Mouse (Mus musculus): ENCODE data around the gene Bicd1. TPM values are rescaled to one million over a fixed set of nuclear protein-coding genes. Genes with fewer than 3 reads are reported as not detected.
A peak's percentile ranks its signal among the peaks of the same experiment; 100 is the strongest.
"Not testable (repeated sequence)": the region's sequence is repeated elsewhere in the genome, so short reads cannot be mapped to it uniquely, and the experiment has no call there.

The Bicd1 gene
- 2.4 and 5.4 TPM in 2 replicates for total RNA-seq (2014; fragmentation: Nextera tagmentation)
- 6.2 and 8.7 TPM in 2 replicates for total RNA-seq (2017)

DNA sequence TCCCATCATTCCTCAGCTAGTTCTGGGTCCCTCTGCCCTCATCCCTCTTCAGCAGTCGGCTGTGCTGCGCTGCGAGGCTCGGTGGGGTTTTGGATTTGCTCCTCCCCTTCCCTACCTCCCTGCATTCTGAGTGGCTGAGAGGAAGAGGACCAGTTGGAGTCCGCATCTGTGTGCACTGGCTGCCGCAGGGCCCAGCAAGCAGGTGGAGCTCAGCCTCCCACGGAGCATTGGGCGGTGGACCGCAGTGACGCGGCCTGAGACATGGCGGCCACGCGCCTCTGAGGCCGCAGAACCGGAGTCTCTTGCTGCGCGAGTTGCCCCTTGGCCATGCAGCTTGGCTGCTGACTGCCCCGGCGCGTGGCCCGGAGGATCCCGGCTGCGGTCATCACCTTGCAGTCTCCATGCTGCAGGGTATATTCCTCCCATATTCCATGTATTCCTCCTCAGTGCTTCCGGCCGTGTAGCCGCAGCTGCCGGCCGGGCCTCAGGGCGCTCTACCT, at the start of gene Bicd1:
Bicd1 (plus strand) TSS at position 54 of the 500 bp plus-strand sequence.
- peak; percentile 98 for ATAC-seq (replicated peaks; ENCODE audit: poor library complexity, severe bottlenecking)

DNA sequence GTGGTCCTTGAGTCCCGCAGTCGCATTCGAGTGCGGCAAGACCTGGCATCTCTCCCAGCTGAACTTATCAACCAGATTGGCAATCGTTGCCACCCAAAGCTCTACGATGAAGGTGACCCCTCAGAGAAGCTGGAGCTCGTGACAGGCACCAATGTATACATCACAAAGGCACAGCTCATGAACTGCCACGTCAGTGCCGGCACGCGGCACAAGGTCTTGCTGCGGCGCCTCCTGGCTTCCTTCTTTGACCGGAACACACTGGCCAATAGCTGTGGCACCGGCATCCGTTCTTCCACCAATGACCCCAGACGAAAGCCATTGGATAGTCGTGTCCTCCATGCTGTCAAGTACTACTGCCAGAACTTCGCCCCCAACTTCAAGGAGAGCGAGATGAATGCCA, 46.2 kb upstream of the Bicd1 start:
- not testable (repeated sequence) for ATAC-seq (replicated peaks; ENCODE audit: poor library complexity, severe bottlenecking)

DNA sequence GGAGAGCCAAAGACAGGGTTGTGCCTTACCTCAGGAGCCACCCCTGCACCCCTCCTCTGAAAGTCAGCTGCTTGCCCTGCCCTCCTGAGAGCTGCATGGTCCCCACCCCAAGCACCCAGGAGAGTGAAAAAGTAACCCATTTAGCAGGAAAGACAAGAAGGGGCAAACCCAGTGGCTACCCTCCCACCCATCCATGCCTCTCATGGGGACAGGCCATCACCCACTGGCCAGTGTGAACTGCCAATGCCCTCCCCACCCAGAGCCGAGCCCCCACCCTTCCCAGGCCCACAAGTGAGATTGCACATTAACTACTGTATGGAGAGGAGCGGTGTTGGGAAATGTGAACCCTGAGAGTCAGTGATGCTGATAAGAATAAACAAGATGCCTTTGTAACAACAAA, 42.7 kb upstream of the Bicd1 start:
- ATAC-seq (replicated peaks; ENCODE audit: poor library complexity, severe bottlenecking) = not testable (repeated sequence)

DNA sequence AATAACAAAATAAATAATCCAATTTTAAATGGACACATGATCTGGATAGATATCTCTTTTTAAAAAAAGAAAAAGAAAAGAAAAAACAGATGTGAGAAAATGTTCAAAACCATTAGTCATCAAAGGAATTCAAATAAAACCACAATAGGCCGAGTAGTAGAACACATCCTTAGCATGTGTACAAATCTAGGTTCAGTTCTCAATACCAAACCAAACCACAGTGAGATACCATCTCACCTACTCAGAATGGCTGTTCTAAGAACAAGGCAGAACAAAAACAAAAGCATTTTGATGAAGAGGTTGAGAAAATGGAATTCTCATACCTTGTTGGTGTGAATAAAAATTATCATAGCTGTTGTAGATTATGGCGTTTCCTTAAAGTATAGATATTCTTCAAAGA, 42.3 kb upstream of the Bicd1 start:
- no peak for ATAC-seq (replicated peaks; ENCODE audit: poor library complexity, severe bottlenecking)

DNA sequence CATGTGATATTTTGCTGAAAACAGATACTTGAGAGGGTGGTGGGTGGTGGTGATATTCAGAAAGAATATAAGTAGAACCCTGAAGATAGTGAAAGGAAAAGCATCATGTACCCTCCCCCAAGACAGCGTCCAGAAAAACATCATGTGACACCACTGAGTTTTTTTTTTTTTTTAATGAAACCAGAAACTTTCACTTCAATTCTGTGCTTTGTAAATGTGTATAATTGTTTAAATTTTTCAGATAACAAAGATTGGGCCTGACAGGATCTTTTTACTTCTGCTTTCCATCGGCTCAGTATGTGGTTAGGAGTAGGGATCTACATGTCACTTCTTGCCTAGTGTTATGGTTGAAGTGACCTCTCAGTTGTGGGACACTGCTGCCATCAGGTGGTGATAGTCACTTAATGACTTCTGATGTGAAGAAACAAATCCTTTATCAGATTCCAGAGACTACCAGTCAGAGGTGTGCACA, 33.7 kb upstream of the Bicd1 start:
- peak; percentile 100 for ATAC-seq (replicated peaks; ENCODE audit: poor library complexity, severe bottlenecking)

DNA sequence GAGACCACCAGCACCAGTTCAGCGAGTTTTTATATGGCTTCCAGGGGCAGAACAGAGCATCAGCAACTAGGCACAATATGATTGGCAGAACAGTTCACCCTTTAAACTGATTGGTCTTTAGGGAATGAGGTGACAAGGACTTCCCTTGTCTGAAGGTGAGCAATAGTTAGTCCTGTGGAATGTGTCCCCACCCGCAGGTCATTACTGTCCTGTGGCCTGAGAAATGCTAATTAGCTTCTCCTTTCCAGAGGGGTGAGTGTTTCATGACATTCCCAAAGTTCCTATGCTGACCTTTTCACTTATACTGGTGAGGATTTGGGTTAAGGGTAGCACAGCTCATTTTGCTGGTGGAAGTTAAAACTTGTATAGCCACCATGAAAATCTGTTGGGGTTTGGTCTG, 25.2 kb upstream of the Bicd1 start:
- no peak for ATAC-seq (replicated peaks; ENCODE audit: poor library complexity, severe bottlenecking)

DNA sequence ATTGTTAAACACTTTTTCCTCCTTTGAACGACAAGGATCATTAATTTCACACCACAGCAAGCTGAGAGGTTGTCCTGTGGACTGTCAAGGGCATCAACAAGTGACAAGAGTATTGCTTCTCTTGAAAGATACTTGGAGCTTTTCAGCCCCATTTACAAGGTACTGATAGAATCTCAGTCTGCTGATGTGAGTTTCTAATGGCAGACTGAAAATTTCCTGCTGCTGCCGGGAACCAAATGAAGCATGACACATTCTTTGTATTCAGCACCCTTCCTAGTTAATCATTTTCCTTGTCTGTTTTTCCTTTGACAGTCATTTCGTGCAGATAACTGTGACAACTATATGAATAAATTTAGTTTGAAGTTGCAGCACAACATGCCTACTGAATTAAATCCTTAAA, 22.3 kb upstream of the Bicd1 start:
- no peak for ATAC-seq (replicated peaks; ENCODE audit: poor library complexity, severe bottlenecking)

DNA sequence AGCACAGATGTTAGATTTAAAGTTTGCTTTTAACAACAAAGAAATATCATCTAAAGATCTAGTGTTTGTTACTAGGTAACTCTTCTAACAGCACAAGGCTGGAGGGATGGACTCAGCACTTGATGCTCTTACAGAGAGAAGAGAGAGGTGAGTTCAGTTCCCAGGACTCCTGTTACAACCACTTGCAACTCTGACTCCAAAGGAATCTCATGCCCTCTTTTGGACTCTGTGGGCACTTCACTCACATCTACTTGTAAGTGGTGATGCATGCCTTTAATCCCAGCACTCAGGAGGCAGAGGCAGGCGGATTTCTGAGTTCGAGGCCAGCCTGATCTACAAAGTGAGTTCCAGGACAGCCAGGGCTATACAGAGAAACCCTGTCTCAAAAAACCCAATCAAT, 19.1 kb upstream of the Bicd1 start:
- ATAC-seq (replicated peaks; ENCODE audit: poor library complexity, severe bottlenecking) = not testable (repeated sequence)

DNA sequence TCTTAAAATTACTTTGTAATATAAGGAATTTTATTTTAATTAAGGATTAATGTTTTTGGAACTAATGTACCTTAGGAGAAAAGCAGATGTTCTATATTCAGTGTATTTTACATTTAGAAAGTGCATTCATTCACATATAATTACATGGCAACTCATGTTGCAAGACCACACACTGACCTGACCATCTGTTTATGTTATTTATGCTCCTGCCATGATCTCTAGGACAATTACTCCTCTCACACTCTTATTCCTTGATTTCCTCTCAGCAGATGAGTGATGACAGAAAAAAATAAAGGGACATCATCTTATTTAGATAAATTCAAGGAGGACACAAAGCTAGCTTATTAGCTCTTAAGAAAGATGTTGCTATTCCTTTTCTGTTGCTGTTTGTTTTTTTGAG, 9.3 kb upstream of the Bicd1 start:
- ATAC-seq (replicated peaks; ENCODE audit: poor library complexity, severe bottlenecking) = no peak

DNA sequence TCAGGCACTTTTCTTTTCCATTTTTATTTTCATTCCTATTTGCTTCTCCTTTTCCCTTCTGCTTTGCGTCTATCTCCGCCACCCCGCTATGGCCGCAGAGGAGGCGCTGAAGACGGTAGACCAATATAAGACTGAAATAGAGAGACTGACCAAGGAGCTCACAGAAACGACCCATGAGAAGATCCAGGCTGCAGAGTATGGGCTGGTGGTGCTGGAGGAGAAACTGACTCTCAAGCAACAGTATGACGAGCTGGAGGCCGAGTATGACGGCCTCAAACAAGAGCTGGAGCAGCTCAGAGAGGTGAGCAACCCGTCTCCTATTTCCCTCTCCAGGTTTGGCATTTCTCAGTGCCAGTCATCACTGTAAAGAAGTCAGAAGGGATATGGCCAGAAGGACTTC, 655 bp downstream of the Bicd1 start:
- peak; percentile 33 for ATAC-seq (replicated peaks; ENCODE audit: poor library complexity, severe bottlenecking)

DNA sequence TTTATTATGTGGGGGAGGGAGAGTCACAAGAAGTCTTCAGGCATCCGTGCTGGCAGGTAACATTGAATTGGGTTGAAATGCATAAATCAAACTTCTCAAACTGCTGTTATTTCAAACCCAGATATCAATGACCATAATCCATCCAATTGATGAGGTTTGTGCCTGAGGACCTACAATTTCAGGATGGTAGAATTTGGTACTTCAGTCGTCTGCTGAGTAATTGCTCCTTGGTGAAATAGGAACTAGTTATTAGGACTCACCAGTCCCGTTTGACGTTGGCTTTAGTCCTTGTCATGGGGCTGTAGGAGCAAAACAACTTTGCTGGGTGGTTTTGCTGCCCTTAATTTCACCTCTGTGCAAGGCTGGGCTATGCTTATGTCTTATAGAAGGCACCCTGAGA, 1.2 kb downstream of the Bicd1 start:
- no peak; the same call in 1 of the 2 replicates for ATAC-seq (replicated peaks; ENCODE audit: poor library complexity, severe bottlenecking)

DNA sequence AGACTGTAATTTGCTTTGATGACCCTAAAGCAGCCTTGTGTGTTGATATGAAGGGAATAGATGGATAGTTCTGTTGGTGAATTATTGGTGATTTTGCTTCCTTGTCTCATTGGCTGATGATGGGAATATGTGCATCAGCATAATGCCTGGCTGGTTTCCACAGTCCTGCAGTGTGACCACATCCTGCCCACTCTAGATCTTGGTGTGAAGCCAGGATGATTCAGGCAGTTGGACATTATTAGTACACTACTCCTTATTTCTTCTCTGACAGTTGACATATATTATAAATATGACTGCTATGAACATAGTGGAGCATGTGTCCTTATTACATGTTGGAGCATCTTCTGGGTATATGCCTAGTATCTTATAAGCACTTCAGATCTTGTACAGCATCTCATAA, 4.6 kb downstream of the Bicd1 start:
- no peak for ATAC-seq (replicated peaks; ENCODE audit: poor library complexity, severe bottlenecking)

DNA sequence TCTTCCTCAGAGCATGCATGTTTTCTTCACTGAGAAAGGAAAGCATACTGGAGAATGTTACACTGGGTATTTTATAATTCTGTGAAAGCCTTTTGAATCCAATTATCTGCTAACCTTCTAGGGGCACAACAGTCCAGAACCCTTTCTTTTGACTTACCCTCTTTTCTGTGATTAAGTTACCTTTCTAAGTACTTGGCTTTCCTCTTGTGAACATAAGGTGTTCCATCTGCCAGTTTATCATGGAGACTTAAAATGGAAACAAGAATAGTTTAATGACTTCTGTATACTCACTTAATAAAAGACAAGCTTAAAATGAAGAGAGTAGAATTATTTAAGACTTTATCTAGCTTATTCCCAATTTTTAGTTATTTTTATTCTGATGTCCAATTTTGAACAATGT, 16.1 kb downstream of the Bicd1 start:
- no peak for ATAC-seq (replicated peaks; ENCODE audit: poor library complexity, severe bottlenecking)

DNA sequence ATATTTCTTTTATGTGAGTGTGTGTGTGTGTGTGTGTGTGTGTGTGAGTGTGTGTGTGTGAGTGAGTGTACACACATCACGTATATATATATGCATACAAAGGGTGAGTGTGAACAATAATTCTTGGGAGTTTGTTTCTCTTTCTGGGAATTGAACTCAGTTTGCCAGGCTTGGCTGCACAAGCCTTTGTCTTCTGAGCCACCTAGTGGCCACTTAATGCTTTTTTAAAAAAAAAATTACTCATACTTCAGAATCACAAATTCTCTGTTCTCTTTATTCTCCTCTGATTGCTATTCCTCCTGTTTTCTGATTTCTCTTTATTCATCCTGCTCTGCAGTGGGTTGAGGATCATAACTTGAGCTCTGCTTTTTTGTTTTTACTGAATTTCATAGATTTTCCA, 30.5 kb downstream of the Bicd1 start:
- no peak for ATAC-seq (replicated peaks; ENCODE audit: poor library complexity, severe bottlenecking)

DNA sequence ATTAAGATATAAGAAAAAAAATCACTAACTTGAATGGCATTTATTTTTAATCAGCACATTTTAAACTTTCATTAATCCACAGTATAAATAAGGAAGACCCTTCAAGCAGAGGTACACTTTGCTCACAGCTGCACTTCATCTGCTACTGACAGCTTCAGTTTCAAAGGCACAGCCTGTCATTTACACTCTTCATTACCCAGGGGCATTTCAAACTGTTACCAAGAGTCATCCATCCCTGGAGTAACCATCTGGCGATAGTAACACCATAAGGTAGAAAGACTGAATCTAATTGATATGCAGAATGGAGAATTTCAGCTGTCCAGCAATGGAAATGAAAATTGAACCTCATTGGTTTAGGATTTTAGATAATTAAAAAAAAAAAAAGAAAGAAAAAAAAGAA, 34.2 kb downstream of the Bicd1 start:
- ATAC-seq (replicated peaks; ENCODE audit: poor library complexity, severe bottlenecking) = no peak

DNA sequence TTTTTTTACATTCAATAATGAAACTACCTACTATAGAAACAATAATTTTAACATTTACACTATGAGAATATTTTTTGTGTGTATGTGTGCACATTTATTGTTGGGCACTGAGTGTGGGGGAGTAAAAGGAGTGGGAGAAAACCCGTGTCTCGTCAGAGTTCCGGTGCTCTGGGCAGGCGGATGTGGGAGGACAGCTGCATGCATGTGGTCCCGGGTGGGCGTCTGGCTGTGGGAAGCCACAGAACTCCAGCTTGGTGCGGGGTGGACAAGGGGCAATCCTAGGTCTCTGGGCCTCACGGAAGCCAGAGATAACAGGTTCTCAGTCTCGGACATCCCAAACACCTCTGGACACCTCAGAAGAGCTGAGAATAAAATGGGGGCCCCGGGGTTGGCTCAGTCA, 37.2 kb downstream of the Bicd1 start:
- no peak for ATAC-seq (replicated peaks; ENCODE audit: poor library complexity, severe bottlenecking)

DNA sequence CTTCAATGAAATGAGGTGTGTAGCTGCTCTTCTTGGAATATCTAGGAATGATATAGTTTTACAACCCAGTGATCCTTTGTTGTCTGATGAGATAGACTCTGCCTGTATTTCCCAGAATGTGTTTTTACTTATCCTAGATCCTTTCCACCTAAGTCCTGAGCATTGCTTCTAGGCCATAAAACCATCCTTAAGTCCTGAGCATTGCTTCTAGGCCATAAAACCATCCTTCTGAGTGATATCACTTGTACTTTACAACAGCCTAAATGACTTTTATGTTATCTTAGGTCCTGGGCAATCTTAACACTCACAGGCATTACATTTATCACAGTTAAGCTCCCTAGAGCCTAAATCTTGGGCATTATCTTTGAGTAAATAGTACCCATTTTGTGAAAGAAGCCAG, 48.6 kb downstream of the Bicd1 start:
- no peak for ATAC-seq (replicated peaks; ENCODE audit: poor library complexity, severe bottlenecking)

DNA sequence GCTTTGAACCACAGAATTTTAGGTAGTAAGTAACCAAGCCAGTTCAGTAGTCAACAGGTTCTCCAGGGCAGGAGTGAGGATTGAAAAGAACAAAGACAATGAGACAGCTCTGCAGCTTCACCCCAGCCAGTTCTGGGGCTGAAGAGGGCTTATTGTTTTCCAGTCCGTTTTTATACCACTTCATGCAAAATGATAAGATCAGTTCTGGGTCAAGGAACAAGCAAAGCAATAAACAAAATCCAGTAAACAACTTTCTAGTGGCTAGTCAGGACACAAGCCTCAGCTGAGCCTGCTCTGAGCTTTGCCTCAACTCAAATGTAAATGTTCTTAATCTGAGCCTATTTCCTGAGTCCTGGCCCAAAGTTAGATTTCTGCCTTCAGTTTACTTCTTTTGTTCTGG, 52.3 kb downstream of the Bicd1 start:
- no peak for ATAC-seq (replicated peaks; ENCODE audit: poor library complexity, severe bottlenecking)

DNA sequence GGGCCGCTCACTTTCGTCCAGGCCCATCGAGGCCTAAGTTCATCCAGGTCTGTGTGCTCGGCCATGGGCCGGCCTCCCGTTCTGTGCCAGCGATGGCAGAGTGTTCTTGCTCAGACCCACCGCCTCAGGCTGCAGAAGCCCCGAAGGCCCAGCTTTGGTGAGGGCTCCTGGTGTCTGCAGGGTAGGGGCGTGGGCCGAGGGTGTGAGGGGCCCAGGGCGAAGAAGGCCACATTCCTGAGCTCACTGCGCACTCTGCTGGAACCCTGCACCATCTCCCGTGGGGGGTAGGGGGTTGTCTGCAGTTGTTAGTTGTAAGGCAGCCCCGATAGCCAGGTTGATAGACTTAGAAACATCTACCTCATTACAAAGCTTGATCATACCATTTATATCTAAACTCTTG, 62.8 kb downstream of the Bicd1 start:
- ATAC-seq (replicated peaks; ENCODE audit: poor library complexity, severe bottlenecking) = no peak

DNA sequence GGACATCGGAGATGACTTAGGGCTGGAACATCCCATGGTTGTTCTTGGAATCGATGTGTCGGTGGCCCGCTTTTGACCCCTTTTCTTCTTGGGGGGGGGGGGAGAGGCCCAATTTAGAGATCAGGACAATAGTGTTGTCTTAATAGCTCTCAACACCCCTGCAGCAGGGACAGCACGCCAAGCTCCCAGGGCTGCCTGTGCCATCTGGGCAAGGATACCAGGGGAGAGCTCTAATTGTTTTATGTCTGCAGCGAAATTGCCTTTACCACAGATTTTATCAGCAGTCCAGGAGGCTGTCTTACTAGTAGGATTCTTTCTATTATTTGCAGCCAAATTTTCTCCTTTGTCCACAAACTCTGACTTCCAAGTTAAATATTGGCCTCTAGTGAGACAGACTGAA, 63.8 kb downstream of the Bicd1 start:
- not testable (repeated sequence) for ATAC-seq (replicated peaks; ENCODE audit: poor library complexity, severe bottlenecking)

DNA sequence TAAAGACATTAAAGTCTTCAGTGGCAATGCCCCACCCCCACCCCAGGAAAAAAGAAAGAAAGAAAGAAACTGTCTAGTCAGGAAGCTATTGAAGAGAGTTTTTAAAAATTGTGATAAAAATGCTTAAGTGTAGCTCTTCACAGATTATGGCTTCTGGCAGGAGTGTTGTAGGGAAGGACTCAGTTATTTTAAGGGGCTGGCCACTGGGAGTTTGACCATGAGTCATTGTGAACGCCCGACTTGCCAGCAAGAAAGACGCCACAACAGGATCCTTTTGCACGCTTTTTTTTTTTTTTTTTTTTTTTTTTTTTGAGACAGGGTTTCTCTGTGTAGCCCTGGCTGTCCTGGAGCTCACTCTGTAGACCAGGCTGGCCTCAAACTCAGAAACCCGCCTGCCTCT, 73.2 kb downstream of the Bicd1 start:
- ATAC-seq (replicated peaks; ENCODE audit: poor library complexity, severe bottlenecking) = not testable (repeated sequence)

DNA sequence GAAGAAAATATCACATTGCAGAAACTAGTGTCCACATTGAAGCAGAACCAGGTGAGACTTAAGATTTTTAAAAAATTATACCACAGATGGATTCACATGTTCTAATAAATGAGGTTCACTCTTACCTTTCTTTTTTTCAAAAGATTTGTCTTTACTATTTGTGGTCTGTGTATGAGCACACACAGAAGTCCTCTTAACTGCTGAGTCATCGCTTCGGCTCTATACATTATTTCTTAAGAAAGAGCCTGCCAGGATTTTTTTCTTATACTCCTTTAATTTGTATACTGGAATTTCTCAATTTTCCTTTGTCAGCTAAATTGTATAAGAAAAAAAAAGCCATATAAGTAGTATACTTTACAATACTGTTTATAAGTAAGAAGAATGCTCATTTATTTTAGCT, 86.0 kb downstream of the Bicd1 start:
- ATAC-seq (replicated peaks; ENCODE audit: poor library complexity, severe bottlenecking) = no peak

DNA sequence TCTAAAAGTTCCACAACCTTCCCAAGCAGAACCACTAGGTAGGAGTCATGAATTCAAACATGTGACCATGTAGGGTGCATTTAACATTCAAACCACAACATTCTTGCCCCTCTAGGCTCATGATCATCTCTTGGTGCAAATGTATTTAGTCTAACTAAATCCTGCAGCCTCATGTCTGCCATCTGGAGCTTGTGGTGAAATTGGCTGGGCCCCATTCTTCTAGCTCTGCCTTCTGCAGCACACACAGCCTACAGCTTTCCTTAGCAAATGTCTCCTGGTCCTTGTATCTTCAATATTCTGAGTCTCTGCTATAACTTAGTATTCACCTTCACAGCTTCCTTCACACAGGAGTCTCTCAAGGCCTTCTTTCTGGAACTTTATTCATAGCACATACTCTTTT, 87.2 kb downstream of the Bicd1 start:
- no peak for ATAC-seq (replicated peaks; ENCODE audit: poor library complexity, severe bottlenecking)
